Mouse (Mus musculus): ENCODE data around the gene Gm11985. TPM values are rescaled to one million over a fixed set of nuclear protein-coding genes. Genes with fewer than 3 reads are reported as not detected.
A peak's percentile ranks its signal among the peaks of the same experiment; 100 is the strongest.

The Gm11985 gene
- polyA plus RNA-seq, 1 experiment from 2014 or later = not detected

DNA sequence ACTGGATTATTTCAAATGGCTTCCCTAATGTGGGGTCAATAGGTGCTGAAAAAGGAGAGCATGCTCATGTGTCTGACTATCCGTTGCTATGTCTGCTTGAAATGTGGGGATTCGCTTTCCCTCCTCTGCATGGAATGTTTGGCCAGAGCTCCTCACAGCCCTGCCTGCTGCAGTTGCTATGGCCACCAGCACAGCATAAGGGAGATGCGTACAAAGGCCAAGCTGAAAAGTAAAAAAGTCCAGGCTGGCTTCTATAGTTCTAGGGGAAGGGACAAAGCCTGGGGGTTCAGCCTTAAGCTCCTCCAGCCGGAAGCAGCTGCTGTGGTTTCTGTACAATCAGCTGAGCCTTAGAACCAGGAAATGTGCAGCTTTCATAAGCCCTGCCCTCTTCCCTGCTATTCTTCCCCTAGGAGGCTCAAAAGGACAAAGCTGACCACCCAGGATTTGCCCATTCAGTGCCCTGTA, 27.7 kb downstream of the Gm11985 start:
- Histone ChIP-seq H3K9me3 (ENCODE audit: control insufficient read depth, low read length) (no peaks in the 10 kb centered on the region), H3K9ac (ENCODE audit: low read length) (no peak overlapping the region), H3K4me3 (ENCODE audit: low read depth, low read length) (no peak overlapping the region), H3K27ac (replicated peaks) (peak overlapping the region; percentile 69), H3K4me1 (replicated peaks; ENCODE audit: control insufficient read depth, insufficient read depth) (peaks cover 4% of the 10 kb centered on the region; the same call in 1 of the 2 replicates), H3K36me3 (ENCODE audit: control insufficient read depth, insufficient read depth, low read length) (no peaks in the 10 kb centered on the region), H3K4me2 (replicated peaks; ENCODE audit: low read depth) (no peak overlapping the region), H3K27me3 (ENCODE audit: control insufficient read depth, insufficient read depth, low read length) (no peaks in the 10 kb centered on the region)
- 23% methylated on average over 4 of the region's 4 CpGs for WGBS
- no peak; the same call in none of the 2 replicates for TF ChIP-seq CTCF (IDR thresholded peaks at IDR 0.05; ENCODE audit: low read depth)
- no peak for TF ChIP-seq EP300 (optimal IDR thresholded peaks at IDR 0.05)
- peak; percentile 43 for DNase-seq (ENCODE audit: low spot score)
- ATAC-seq (ENCODE audit: low FRiP score, low TSS enrichment) = peak; percentile 86

DNA sequence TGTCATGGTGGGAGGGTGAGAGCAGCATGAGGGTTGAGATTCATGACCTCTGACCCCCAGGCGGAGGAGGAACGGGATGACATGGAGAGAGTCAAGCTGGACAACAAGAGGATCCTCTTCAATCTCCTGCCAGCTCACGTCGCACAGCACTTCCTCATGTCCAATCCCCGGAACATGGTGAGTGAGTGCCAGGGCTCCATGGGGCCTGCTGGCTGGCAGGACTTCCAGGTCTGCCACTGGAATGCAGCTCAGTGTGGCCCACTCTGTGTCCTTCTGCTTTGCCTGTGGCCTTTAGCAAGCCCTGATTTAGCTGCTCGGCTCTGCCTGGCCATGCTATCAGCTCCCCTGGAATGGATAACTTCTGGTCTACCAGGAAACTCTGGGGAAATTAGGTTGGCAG, 28.2 kb downstream of the Gm11985 start:
- Histone ChIP-seq H3K4me3 (ENCODE audit: low read depth, low read length) (no peak overlapping the region), H3K9ac (ENCODE audit: low read length) (no peak overlapping the region), H3K27me3 (ENCODE audit: control insufficient read depth, insufficient read depth, low read length) (no peaks in the 10 kb centered on the region), H3K27ac (replicated peaks) (peak overlapping the region; percentile 69), H3K4me1 (replicated peaks; ENCODE audit: control insufficient read depth, insufficient read depth) (peaks cover 4% of the 10 kb centered on the region; the same call in 1 of the 2 replicates), H3K36me3 (ENCODE audit: control insufficient read depth, insufficient read depth, low read length) (no peaks in the 10 kb centered on the region), H3K9me3 (ENCODE audit: control insufficient read depth, low read length) (no peaks in the 10 kb centered on the region), H3K4me2 (replicated peaks; ENCODE audit: low read depth) (no peak overlapping the region)
- WGBS = 48% methylated on average over 6 of the region's 6 CpGs
- TF ChIP-seq EP300 (optimal IDR thresholded peaks at IDR 0.05) (no peak), CTCF (IDR thresholded peaks at IDR 0.05; ENCODE audit: low read depth) (no peak)
- DNase-seq (ENCODE audit: low spot score) (peak; percentile 27), ATAC-seq (ENCODE audit: low FRiP score, low TSS enrichment) (peak; percentile 43; the same call in 1 of the 2 replicates)

DNA sequence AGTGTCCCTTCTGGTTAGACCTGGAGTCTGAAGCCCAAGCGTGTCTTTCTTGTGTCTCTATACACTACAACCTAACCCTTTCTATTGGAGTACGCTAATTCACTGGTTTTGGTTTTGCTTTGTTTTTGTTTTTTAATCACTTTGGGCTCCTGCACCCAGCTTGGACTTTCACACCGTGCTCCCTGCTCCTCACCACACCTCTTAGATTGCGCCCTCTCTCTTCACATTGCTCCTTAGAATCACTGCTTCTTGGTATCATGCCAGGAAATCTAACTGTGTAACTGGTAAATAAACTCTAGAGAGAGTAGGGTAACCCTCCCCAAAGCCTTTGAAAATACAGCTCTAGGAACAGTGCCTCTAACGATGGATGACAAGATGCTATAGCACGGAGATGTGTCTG, 30.2 kb downstream of the Gm11985 start:
- DNase-seq (ENCODE audit: low spot score) (no peak), ATAC-seq (ENCODE audit: low FRiP score, low TSS enrichment) (no peak)
- Histone ChIP-seq H3K27me3 (ENCODE audit: control insufficient read depth, insufficient read depth, low read length) (no peaks in the 10 kb centered on the region), H3K36me3 (ENCODE audit: control insufficient read depth, insufficient read depth, low read length) (no peaks in the 10 kb centered on the region), H3K4me1 (replicated peaks; ENCODE audit: control insufficient read depth, insufficient read depth) (peaks cover 4% of the 10 kb centered on the region; the same call in 1 of the 2 replicates), H3K27ac (replicated peaks) (no peak overlapping the region), H3K9me3 (ENCODE audit: control insufficient read depth, low read length) (no peaks in the 10 kb centered on the region), H3K9ac (ENCODE audit: low read length) (no peak overlapping the region), H3K4me3 (ENCODE audit: low read depth, low read length) (no peak overlapping the region), H3K4me2 (replicated peaks; ENCODE audit: low read depth) (no peak overlapping the region)
- WGBS = 76% methylated on average over 6 of the region's 6 CpGs
- no peak for TF ChIP-seq CTCF (IDR thresholded peaks at IDR 0.05; ENCODE audit: low read depth)
- no peak for TF ChIP-seq EP300 (optimal IDR thresholded peaks at IDR 0.05)

GRCm38 (mm10) chr11:7156427-7156826, 31.9 kb downstream of the Gm11985 start:
- Histone ChIP-seq H3K36me3 (ENCODE audit: control insufficient read depth, insufficient read depth, low read length) (no peaks in the 10 kb centered on the region), H3K4me2 (replicated peaks; ENCODE audit: low read depth) (no peak overlapping the region), H3K27me3 (ENCODE audit: control insufficient read depth, insufficient read depth, low read length) (no peaks in the 10 kb centered on the region), H3K4me1 (replicated peaks; ENCODE audit: control insufficient read depth, insufficient read depth) (peaks cover 4% of the 10 kb centered on the region; the same call in 1 of the 2 replicates), H3K9me3 (ENCODE audit: control insufficient read depth, low read length) (no peaks in the 10 kb centered on the region), H3K27ac (replicated peaks) (no peak overlapping the region), H3K9ac (ENCODE audit: low read length) (no peak overlapping the region), H3K4me3 (ENCODE audit: low read depth, low read length) (no peak overlapping the region)
- WGBS = 59% methylated on average over 4 of the region's 4 CpGs
- no peak for TF ChIP-seq EP300 (optimal IDR thresholded peaks at IDR 0.05)
- no peak for TF ChIP-seq CTCF (IDR thresholded peaks at IDR 0.05; ENCODE audit: low read depth)
- DNase-seq (ENCODE audit: low spot score) (no peak), ATAC-seq (ENCODE audit: low FRiP score, low TSS enrichment) (no peak)

GRCm38 (mm10) chr11:7153081-7153480, 35.3 kb downstream of the Gm11985 start:
- no peaks in the 10 kb centered on the region for H3K36me3 ChIP-seq (ENCODE audit: control insufficient read depth, insufficient read depth, low read length)
- 67% methylated on average over 8 of the region's 8 CpGs for WGBS
- no peak for DNase-seq (ENCODE audit: low spot score)
- no peaks in the 10 kb centered on the region for H3K27me3 ChIP-seq (ENCODE audit: control insufficient read depth, insufficient read depth, low read length)
- TF ChIP-seq EP300 (optimal IDR thresholded peaks at IDR 0.05) (no peak), CTCF (IDR thresholded peaks at IDR 0.05; ENCODE audit: low read depth) (no peak)
- no peak for ATAC-seq (ENCODE audit: low FRiP score, low TSS enrichment)
- H3K4me3 ChIP-seq (ENCODE audit: low read depth, low read length) = no peak overlapping the region
- H3K9ac ChIP-seq (ENCODE audit: low read length) = no peak overlapping the region
- H3K27ac ChIP-seq (replicated peaks) = no peak overlapping the region
- H3K4me2 ChIP-seq (replicated peaks; ENCODE audit: low read depth) = no peak overlapping the region
- no peaks in the 10 kb centered on the region for H3K9me3 ChIP-seq (ENCODE audit: control insufficient read depth, low read length)
- no peaks in the 10 kb centered on the region for H3K4me1 ChIP-seq (replicated peaks; ENCODE audit: control insufficient read depth, insufficient read depth)

GRCm38 (mm10) chr11:7152371-7152770, 36.0 kb downstream of the Gm11985 start:
- TF ChIP-seq EP300 (optimal IDR thresholded peaks at IDR 0.05) = no peak
- TF ChIP-seq CTCF (IDR thresholded peaks at IDR 0.05; ENCODE audit: low read depth) = no peak
- no peak overlapping the region for H3K4me2 ChIP-seq (replicated peaks; ENCODE audit: low read depth)
- no peak overlapping the region for H3K27ac ChIP-seq (replicated peaks)
- no peaks in the 10 kb centered on the region for H3K36me3 ChIP-seq (ENCODE audit: control insufficient read depth, insufficient read depth, low read length)
- H3K27me3 ChIP-seq (ENCODE audit: control insufficient read depth, insufficient read depth, low read length) = no peaks in the 10 kb centered on the region
- H3K9me3 ChIP-seq (ENCODE audit: control insufficient read depth, low read length) = no peaks in the 10 kb centered on the region
- 91% methylated on average over 12 of the region's 12 CpGs for WGBS
- no peak overlapping the region for H3K4me3 ChIP-seq (ENCODE audit: low read depth, low read length)
- ATAC-seq (ENCODE audit: low FRiP score, low TSS enrichment) (no peak), DNase-seq (ENCODE audit: low spot score) (no peak)
- H3K4me1 ChIP-seq (replicated peaks; ENCODE audit: control insufficient read depth, insufficient read depth) = no peaks in the 10 kb centered on the region
- H3K9ac ChIP-seq (ENCODE audit: low read length) = no peak overlapping the region
